Mouse (Mus musculus): ENCODE results near the gene Dscam.

Gene Dscam

DNA sequence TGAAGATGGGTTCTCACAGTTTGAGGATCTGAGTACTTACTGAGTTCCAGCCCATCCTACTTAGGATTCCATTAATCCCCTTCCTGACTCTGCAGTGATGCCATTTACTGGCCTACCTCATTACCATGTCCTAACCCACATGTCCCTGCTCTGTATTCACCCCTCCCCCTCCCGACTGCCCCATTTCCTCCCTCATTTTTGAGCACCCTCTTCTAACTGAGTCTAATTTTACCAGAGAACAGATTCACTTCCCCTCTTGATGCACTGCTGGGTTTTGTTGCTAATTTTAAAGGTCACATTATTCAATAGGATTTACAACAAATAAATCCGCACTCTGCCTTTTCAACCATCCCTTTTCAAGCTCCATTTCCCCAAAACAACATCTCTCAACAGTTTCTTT lies 629.5 kb downstream of the Dscam start:
- 53% methylated on average over 2 of the region's 2 CpGs for WGBS

Data from cerebral cortex, adult 2 months (tissue).